In the genomic region with DNA sequence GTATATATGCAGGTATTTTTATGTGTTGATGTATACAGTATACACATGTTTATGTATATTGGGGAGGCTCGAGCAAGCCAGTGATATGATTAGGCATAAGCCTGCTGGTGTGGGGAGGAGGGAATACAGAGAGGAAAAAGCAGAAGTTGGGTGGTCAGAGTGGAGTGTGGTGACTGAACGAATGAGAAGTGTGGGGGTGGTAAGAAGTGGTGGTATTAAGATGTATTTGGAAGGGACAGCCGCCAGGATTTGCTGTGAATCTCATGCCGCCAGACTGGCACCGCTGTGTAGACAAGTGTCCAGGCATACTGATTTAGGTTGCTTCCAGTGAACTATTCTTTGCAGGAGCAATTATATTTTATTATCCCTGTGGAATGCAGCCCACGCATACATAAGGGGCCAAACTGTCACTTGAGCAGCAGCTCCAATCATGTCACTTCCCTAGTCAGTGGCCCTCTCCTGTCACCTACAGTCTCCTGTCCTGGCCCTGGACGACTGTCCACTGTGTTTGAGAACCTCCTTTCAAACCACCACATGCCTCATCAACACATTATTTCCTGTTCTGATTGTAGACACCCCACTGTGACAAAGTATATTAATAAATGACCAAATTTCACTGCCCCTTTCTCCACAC, we compare ENCODE assay signal across 15 mouse cellular contexts.
DNase-seq lines count a peak whose midpoint lies in the region; ATAC-seq and TF ChIP-seq lines count a peak whose summit lies in the region.
"Had no signal": no experiment of that assay in that cellular context is flagged by ENCODE, and none has a peak within 500 bp of the region (broad histone marks: within the 10 kb centered on the region; RNA-seq: fewer than 3 reads in every experiment).

No protein-coding gene starts in this region.

- no peaks in the 10 kb centered on the region for H3K27me3 ChIP-seq in kidney, postnatal 0 days (ENCODE audit: insufficient read depth, low read length)
- no peaks in the 10 kb centered on the region for H3K27me3 ChIP-seq in CH12.LX (replicated peaks)
- no peaks in the 10 kb centered on the region for H3K27me3 ChIP-seq in embryonic facial prominence, embryonic 15.5 days
- no peaks in the 10 kb centered on the region for H3K27me3 ChIP-seq in limb, embryonic 14.5 days (ENCODE audit: control insufficient read depth, insufficient read depth, low read length)
- H3K27me3 ChIP-seq: midbrain, embryonic 15.5 days; neural tube, embryonic 12.5 days; stomach, embryonic 15.5 days had no signal

- H3K9ac ChIP-seq in kidney, postnatal 0 days (ENCODE audit: low read depth, low read length), result no peak overlapping the region
- H3K9ac ChIP-seq in CH12.LX (ENCODE audit: insufficient read depth, low read depth), result no peak overlapping the region
- H3K9ac ChIP-seq in embryonic facial prominence, embryonic 15.5 days, result no peak overlapping the region
- no peak overlapping the region for H3K9ac ChIP-seq in limb, embryonic 14.5 days (ENCODE audit: low read depth, low read length, severe bottlenecking)
- H3K9ac ChIP-seq: liver, postnatal 0 days; midbrain, embryonic 15.5 days; neural tube, embryonic 12.5 days; stomach, embryonic 15.5 days had no signal

- no peaks in the 10 kb centered on the region for H3K9me3 ChIP-seq in kidney, postnatal 0 days (replicated peaks; ENCODE audit: low read length)
- no peaks in the 10 kb centered on the region for H3K9me3 ChIP-seq in CH12.LX (replicated peaks; ENCODE audit: low read length)
- H3K9me3 ChIP-seq in embryonic facial prominence, embryonic 15.5 days (replicated peaks), result no peaks in the 10 kb centered on the region
- no peaks in the 10 kb centered on the region for H3K9me3 ChIP-seq in limb, embryonic 14.5 days (ENCODE audit: control insufficient read depth, low read length)
- H3K9me3 ChIP-seq: forebrain, embryonic 10.5 days; midbrain, embryonic 15.5 days; neural tube, embryonic 12.5 days; stomach, embryonic 15.5 days had no signal

- H3K4me2 ChIP-seq in kidney, postnatal 0 days (ENCODE audit: low read length), result no peak overlapping the region
- H3K4me2 ChIP-seq in CH12.LX (ENCODE audit: insufficient read depth, low read depth, poor library complexity, severe bottlenecking), result peak overlapping the region; percentile 34; the same call in 1 of the 2 replicates
- H3K4me2 ChIP-seq in embryonic facial prominence, embryonic 15.5 days (replicated peaks), result no peak overlapping the region
- no peak overlapping the region for H3K4me2 ChIP-seq in limb, embryonic 14.5 days (replicated peaks; ENCODE audit: low read depth, low read length, severe bottlenecking)
- H3K4me2 ChIP-seq: midbrain, embryonic 15.5 days; neural tube, embryonic 12.5 days; stomach, embryonic 15.5 days had no signal

- H3K4me1 ChIP-seq in kidney, postnatal 0 days (replicated peaks; ENCODE audit: insufficient read depth, low read length), result peaks cover 7% of the 10 kb centered on the region; the same call in 1 of the 2 replicates
- peaks cover 8 to 31% of the 10 kb centered on the region in 2 experiments for H3K4me1 ChIP-seq in CH12.LX (ENCODE audit: control insufficient read depth in 1 of 2, insufficient read depth in 2 of 2)
- peaks cover 6% of the 10 kb centered on the region for H3K4me1 ChIP-seq in embryonic facial prominence, embryonic 15.5 days
- H3K4me1 ChIP-seq in limb, embryonic 14.5 days (ENCODE audit: control insufficient read depth, insufficient read depth, low read length), result peaks cover 38% of the 10 kb centered on the region
- H3K4me1 ChIP-seq: forebrain, embryonic 10.5 days had no signal

- in situ Hi-C loops in CH12.LX (cut with MboI; ENCODE audit: low pct_ligation_motif_present, low pct_unique_long_range_greater_than_20kb, low sequenced_read_pairs), result no loop called here

- TF ChIP-seq EP300 in CH12.LX (IDR thresholded peaks at IDR 0.05; ENCODE audit: low read length), result no peak

- ATAC-seq in kidney, postnatal 0 days (replicated peaks; ENCODE audit: low FRiP score, low read depth), result no peak
- peak; percentile 37; the same call in 1 of the 2 replicates for ATAC-seq in embryonic facial prominence, embryonic 15.5 days (ENCODE audit: insufficient number of reproducible peaks, low FRiP score, low TSS enrichment, low read depth)
- peak; percentile 50 for ATAC-seq in limb, embryonic 14.5 days (ENCODE audit: low FRiP score, low read depth)
- ATAC-seq: inflammation-experienced regulatory T-cells, adult 6 months; liver, postnatal 0 days; midbrain, embryonic 15.5 days had no signal

- TF ChIP-seq RAD21 in CH12.LX (IDR thresholded peaks at IDR 0.05; ENCODE audit: low read depth, low read length), result no peak

- dilution Hi-C loops in CH12.LX (cut with MboI; ENCODE audit: extremely low pct_ligation_motif_present, extremely low pct_unique_long_range_greater_than_20kb, low sequenced_read_pairs), result no loop called here

- no peak for TF ChIP-seq CTCF in kidney, postnatal 0 days (IDR thresholded peaks at IDR 0.05; ENCODE audit: low read depth)
- no peak for TF ChIP-seq CTCF in CH12.LX (conservative IDR thresholded peaks at IDR 0.05 in 1 of 2, IDR thresholded peaks at IDR 0.05 in 1 of 2; ENCODE audit: low read depth in 2 of 2, low read length in 2 of 2)

- TF ChIP-seq POLR2A in CH12.LX (IDR thresholded peaks at IDR 0.05; ENCODE audit: low read depth, low read length), result no peak
- TF ChIP-seq POLR2A in limb, embryonic 14.5 days (IDR thresholded peaks at IDR 0.05; ENCODE audit: borderline replicate concordance, extremely low read depth, insufficient read depth, insufficient read length), result no peak

- WGBS in kidney, postnatal 0 days, result 28% methylated on average over 7 of the region's 7 CpGs
- 55% methylated on average over 7 of the region's 7 CpGs for WGBS in embryonic facial prominence, embryonic 15.5 days
- 48% methylated on average over 7 of the region's 7 CpGs for WGBS in limb, embryonic 14.5 days

- H3K4me3 ChIP-seq in kidney, postnatal 0 days (replicated peaks; ENCODE audit: low read depth, low read length), result no peak overlapping the region
- no peak overlapping the region for H3K4me3 ChIP-seq in CH12.LX (replicated peaks in 1 of 3; ENCODE audit: low read depth in 2 of 3, low read length in 2 of 3, poor library complexity in 1 of 3)
- no peak overlapping the region for H3K4me3 ChIP-seq in embryonic facial prominence, embryonic 15.5 days (replicated peaks)
- no peak overlapping the region for H3K4me3 ChIP-seq in limb, embryonic 14.5 days (replicated peaks; ENCODE audit: low read length)
- H3K4me3 ChIP-seq: forebrain, embryonic 10.5 days; midbrain, embryonic 15.5 days; neural tube, embryonic 12.5 days; stomach, embryonic 15.5 days had no signal

- H3K27ac ChIP-seq in kidney, postnatal 0 days, result no peak overlapping the region
- H3K27ac ChIP-seq in CH12.LX (ENCODE audit: insufficient read depth, low read depth), result no peak overlapping the region
- H3K27ac ChIP-seq in embryonic facial prominence, embryonic 15.5 days (replicated peaks), result no peak overlapping the region
- no peak overlapping the region for H3K27ac ChIP-seq in limb, embryonic 14.5 days (replicated peaks; ENCODE audit: low read depth, low read length)
- H3K27ac ChIP-seq: forebrain, embryonic 10.5 days; midbrain, embryonic 15.5 days; neural tube, embryonic 12.5 days; stomach, embryonic 15.5 days had no signal

- H3K79me2 ChIP-seq in CH12.LX (replicated peaks; ENCODE audit: control insufficient read depth, extremely low read depth, insufficient read depth, poor library complexity, severe bottlenecking), result no peaks in the 10 kb centered on the region

- peak; percentile 50 for DNase-seq in kidney, postnatal 0 days (ENCODE audit: low spot score)
- no peak for DNase-seq in kidney, postnatal 25 days
- peak; percentile 63 for DNase-seq in CH12.LX (ENCODE audit: extremely low read depth)
- DNase-seq in limb, embryonic 14.5 days (ENCODE audit: low spot score), result no peak
- no peak for DNase-seq in cerebellum, postnatal 14 days
- DNase-seq in T-cell, adult 2 months (ENCODE audit: low spot score), result no peak
- DNase-seq: heart, postnatal 4 days; liver, postnatal 0 days; thymus, postnatal 25 days had no signal

- H3K36me3 ChIP-seq in kidney, postnatal 0 days (ENCODE audit: insufficient read depth, low read length), result no peaks in the 10 kb centered on the region
- H3K36me3 ChIP-seq in CH12.LX (replicated peaks in 1 of 2; ENCODE audit: control insufficient read depth in 1 of 2, insufficient read depth in 1 of 2, low read length in 1 of 2), result no peaks in the 10 kb centered on the region
- H3K36me3 ChIP-seq in embryonic facial prominence, embryonic 15.5 days, result no peaks in the 10 kb centered on the region
- no peaks in the 10 kb centered on the region for H3K36me3 ChIP-seq in limb, embryonic 14.5 days (ENCODE audit: control insufficient read depth, insufficient read depth, low read length)
- H3K36me3 ChIP-seq: forebrain, embryonic 10.5 days; midbrain, embryonic 15.5 days; neural tube, embryonic 12.5 days; stomach, embryonic 15.5 days had no signal

TF ChIP-seq in CH12.LX, 34 proteins besides CTCF, POLR2A, EP300 and RAD21:
- no peak for TF ChIP-seq NELFE (IDR thresholded peaks at IDR 0.05; ENCODE audit: low read depth, low read length)
- no peak for TF ChIP-seq MYC (IDR thresholded peaks at IDR 0.05; ENCODE audit: low read depth, low read length)
- no peak for TF ChIP-seq KAT2A (IDR thresholded peaks at IDR 0.05; ENCODE audit: insufficient replicate concordance, low read length)
- no peak for TF ChIP-seq CHD1 (IDR thresholded peaks at IDR 0.05; ENCODE audit: low read depth, low read length)
- no peak for TF ChIP-seq MAX (IDR thresholded peaks at IDR 0.05; ENCODE audit: low read length)

Comparison
In these comparisons a context has a peak if more than half of its experiments do, and no peak if none do; other contexts are left out.
1. DNase-seq: peak in kidney, postnatal 0 days (single experiment) and CH12.LX (single experiment); none in kidney, postnatal 25 days (0 of 2), limb, embryonic 14.5 days (single experiment), cerebellum, postnatal 14 days (0 of 2) and T-cell, adult 2 months (single experiment).